Mouse (Mus musculus) stomach, postnatal 0 days (tissue): ENCODE data around the gene Cdyl.

Source experiments
- CTCF ChIP-seq: IDR thresholded peaks from 2 replicates; pipeline ENCODE4 v1.5.1; 2016; ENCODE audit warnings: antibody characterized with exemption, low read depth, mild to moderate bottlenecking, moderate library complexity
- EP300 ChIP-seq: optimal IDR thresholded peaks from 2 replicates; pipeline ENCODE3; 2016; ENCODE audit warnings: antibody characterized with exemption

DNA sequence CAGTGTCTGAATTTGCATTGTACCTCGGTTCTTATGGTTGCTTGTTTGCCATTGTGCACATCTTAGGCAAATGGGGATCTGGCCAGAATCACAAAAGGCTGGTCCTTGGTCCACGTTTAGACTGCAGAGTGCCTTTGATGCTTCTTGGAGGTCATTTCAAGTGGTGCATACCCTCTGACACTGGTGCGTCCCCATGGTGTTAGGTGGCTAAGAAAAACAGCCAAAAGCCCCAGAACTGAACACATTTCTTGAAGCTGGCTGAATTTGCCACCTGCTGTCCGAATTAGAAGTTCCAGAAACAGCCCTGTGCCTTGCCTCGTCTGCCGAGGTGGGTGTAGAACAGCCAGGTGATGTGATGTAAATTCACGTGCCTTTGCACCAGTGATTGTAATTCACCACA is 197.9 kb downstream of the Cdyl start:
- TF ChIP-seq CTCF (no peak), EP300 (no peak)
